Mouse (Mus musculus): ENCODE measurements at regions not wholly inside any gene's neighbourhood (a gene's known extent, or its start where the extent isn't known, plus 50 kb on each side); places are given as distances from the start of the nearest gene placed in this dataset.
A peak's percentile ranks its signal among the peaks of the same experiment; 100 is the strongest.

GRCm38 (mm10) chr1:35032619-35033018, 182.8 kb downstream of the Plekhb2 start:
- Histone ChIP-seq H3K27ac (ENCODE audit: insufficient read depth, low read depth, low read length) (no peak overlapping the region), H3K27me3 (replicated peaks; ENCODE audit: control insufficient read depth, insufficient read depth, low read length) (no peaks in the 10 kb centered on the region), H3K4me1 (ENCODE audit: control insufficient read depth, insufficient read depth, low read length) (no peaks in the 10 kb centered on the region), H3K36me3 (ENCODE audit: control insufficient read depth, insufficient read depth, low read length) (no peaks in the 10 kb centered on the region), H3K4me3 (ENCODE audit: insufficient read depth, low read depth, low read length) (no peak overlapping the region)
- WGBS: 57% methylated on average over 4 of the region's 4 CpGs
- DNase-seq: peak; percentile 14
- TF ChIP-seq CTCF (conservative IDR thresholded peaks at IDR 0.05; ENCODE audit: insufficient read depth, insufficient read length, low read depth, low read length) (no peak), POLR2A (IDR thresholded peaks at IDR 0.05; ENCODE audit: low read depth, low read length) (no peak)

GRCm38 (mm10) chr1:35072811-35073210, 223.0 kb downstream of the Plekhb2 start:
- no peak overlapping the region for H3K27ac ChIP-seq (ENCODE audit: insufficient read depth, low read depth, low read length)
- H3K27me3 ChIP-seq (replicated peaks; ENCODE audit: control insufficient read depth, insufficient read depth, low read length): no peaks in the 10 kb centered on the region
- 71% methylated on average over 1 of the region's 1 CpGs for WGBS
- H3K36me3 ChIP-seq (ENCODE audit: control insufficient read depth, insufficient read depth, low read length): no peaks in the 10 kb centered on the region
- TF ChIP-seq POLR2A (IDR thresholded peaks at IDR 0.05; ENCODE audit: low read depth, low read length): no peak
- H3K4me1 ChIP-seq (ENCODE audit: control insufficient read depth, insufficient read depth, low read length): no peaks in the 10 kb centered on the region
- no peak overlapping the region for H3K4me3 ChIP-seq (ENCODE audit: insufficient read depth, low read depth, low read length)
- no peak for DNase-seq

- H3K4me1 ChIP-seq (ENCODE audit: control insufficient read depth, insufficient read depth, low read length): no peaks in the 10 kb centered on the region
- H3K36me3 ChIP-seq (ENCODE audit: control insufficient read depth, insufficient read depth, low read length): no peaks in the 10 kb centered on the region
- H3K27ac ChIP-seq (ENCODE audit: insufficient read depth, low read depth, low read length): no peak overlapping the region
- WGBS: 52% methylated on average over 1 of the region's 1 CpGs
- H3K4me3 ChIP-seq (ENCODE audit: insufficient read depth, low read depth, low read length): no peak overlapping the region
- TF ChIP-seq CTCF (conservative IDR thresholded peaks at IDR 0.05; ENCODE audit: insufficient read depth, insufficient read length, low read depth, low read length) (no peak), POLR2A (IDR thresholded peaks at IDR 0.05; ENCODE audit: low read depth, low read length) (no peak)
- H3K27me3 ChIP-seq (replicated peaks; ENCODE audit: control insufficient read depth, insufficient read depth, low read length): no peaks in the 10 kb centered on the region
- DNase-seq: no peak
Observed at GRCm38 (mm10) chr1:35094873-35095272, 245.1 kb downstream of the Plekhb2 start.

DNA sequence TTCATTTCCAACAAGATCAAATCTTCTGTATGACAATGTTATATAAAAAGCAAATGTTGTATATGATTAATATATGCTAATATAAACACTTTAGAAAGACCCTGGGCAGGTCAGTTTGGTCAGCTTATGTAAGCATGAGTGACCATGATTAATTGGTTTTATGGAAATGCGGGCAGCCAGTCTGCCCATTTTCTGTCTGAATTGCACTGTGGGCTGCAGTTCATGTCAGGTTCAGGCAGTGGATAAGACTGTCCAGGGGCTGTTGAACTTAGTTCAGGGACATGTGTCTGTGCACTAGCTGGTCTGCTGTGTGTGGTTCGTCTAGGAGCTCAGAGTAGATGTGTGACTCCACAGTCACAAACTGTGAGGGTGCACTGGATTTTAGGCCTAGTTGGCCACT, 246.0 kb downstream of the Plekhb2 start:
- no peaks in the 10 kb centered on the region for H3K27me3 ChIP-seq (replicated peaks; ENCODE audit: control insufficient read depth, insufficient read depth, low read length)
- no peak overlapping the region for H3K4me3 ChIP-seq (ENCODE audit: insufficient read depth, low read depth, low read length)
- H3K4me1 ChIP-seq (ENCODE audit: control insufficient read depth, insufficient read depth, low read length): no peaks in the 10 kb centered on the region
- no peak overlapping the region for H3K27ac ChIP-seq (ENCODE audit: insufficient read depth, low read depth, low read length)
- 58% methylated on average over 2 of the region's 2 CpGs for WGBS
- no peaks in the 10 kb centered on the region for H3K36me3 ChIP-seq (ENCODE audit: control insufficient read depth, insufficient read depth, low read length)
- TF ChIP-seq CTCF (conservative IDR thresholded peaks at IDR 0.05; ENCODE audit: insufficient read depth, insufficient read length, low read depth, low read length) (no peak), POLR2A (IDR thresholded peaks at IDR 0.05; ENCODE audit: low read depth, low read length) (no peak)
- DNase-seq: no peak

DNA sequence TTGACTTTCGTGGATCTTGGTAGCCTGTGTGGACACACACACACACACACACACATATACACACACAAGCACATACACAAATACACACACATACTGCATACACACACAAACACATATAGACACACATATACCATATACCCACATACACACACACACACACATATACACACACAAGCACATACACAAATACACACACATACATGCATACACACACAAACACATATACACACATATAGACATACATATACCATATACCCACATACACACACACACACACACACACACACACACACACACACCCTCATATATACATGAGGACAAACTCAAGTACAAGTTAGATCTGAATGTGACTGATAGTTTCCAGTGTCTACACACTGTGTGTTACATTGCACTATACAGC, 256.9 kb downstream of the Plekhb2 start:
- TF ChIP-seq CTCF (conservative IDR thresholded peaks at IDR 0.05; ENCODE audit: insufficient read depth, insufficient read length, low read depth, low read length) (no peak), POLR2A (IDR thresholded peaks at IDR 0.05; ENCODE audit: low read depth, low read length) (no peak)
- no peak for DNase-seq
- WGBS: 91% methylated on average over 1 of the region's 1 CpGs
- H3K27ac ChIP-seq (ENCODE audit: insufficient read depth, low read depth, low read length): no peak overlapping the region
- H3K27me3 ChIP-seq (replicated peaks; ENCODE audit: control insufficient read depth, insufficient read depth, low read length): no peaks in the 10 kb centered on the region
- H3K4me1 ChIP-seq (ENCODE audit: control insufficient read depth, insufficient read depth, low read length): no peaks in the 10 kb centered on the region
- H3K36me3 ChIP-seq (ENCODE audit: control insufficient read depth, insufficient read depth, low read length): no peaks in the 10 kb centered on the region
- no peak overlapping the region for H3K4me3 ChIP-seq (ENCODE audit: insufficient read depth, low read depth, low read length)

GRCm38 (mm10) chr1:35109801-35110200, 260.0 kb downstream of the Plekhb2 start:
- H3K4me1 ChIP-seq (ENCODE audit: control insufficient read depth, insufficient read depth, low read length): no peaks in the 10 kb centered on the region
- no peaks in the 10 kb centered on the region for H3K27me3 ChIP-seq (replicated peaks; ENCODE audit: control insufficient read depth, insufficient read depth, low read length)
- no peaks in the 10 kb centered on the region for H3K36me3 ChIP-seq (ENCODE audit: control insufficient read depth, insufficient read depth, low read length)
- TF ChIP-seq CTCF (conservative IDR thresholded peaks at IDR 0.05; ENCODE audit: insufficient read depth, insufficient read length, low read depth, low read length) (no peak), POLR2A (IDR thresholded peaks at IDR 0.05; ENCODE audit: low read depth, low read length) (no peak)
- no peak overlapping the region for H3K27ac ChIP-seq (ENCODE audit: insufficient read depth, low read depth, low read length)
- WGBS: 73% methylated on average over 1 of the region's 1 CpGs
- no peak for DNase-seq
- H3K4me3 ChIP-seq (ENCODE audit: insufficient read depth, low read depth, low read length): no peak overlapping the region

DNA sequence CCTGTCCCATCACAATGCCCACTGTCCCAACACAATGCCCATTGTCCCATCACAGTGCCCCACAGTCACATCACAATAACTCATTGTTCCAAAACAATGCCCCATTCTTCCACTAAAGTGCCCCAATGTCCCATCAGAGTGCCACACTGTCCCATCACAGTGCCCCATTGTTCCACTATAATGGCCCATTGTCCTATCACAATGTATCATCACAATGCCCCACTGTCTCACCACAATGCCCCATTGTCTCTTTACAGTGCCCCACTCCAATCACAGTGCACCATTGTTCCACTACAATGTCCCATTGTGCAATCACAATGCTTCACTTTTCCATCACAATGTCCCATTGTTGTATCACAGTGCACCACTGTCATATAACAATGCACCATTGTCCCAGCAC, 265.7 kb downstream of the Plekhb2 start:
- TF ChIP-seq POLR2A (IDR thresholded peaks at IDR 0.05; ENCODE audit: low read depth, low read length) (no peak), CTCF (conservative IDR thresholded peaks at IDR 0.05; ENCODE audit: insufficient read depth, insufficient read length, low read depth, low read length) (no peak)
- no peak for DNase-seq
- no peaks in the 10 kb centered on the region for H3K27me3 ChIP-seq (replicated peaks; ENCODE audit: control insufficient read depth, insufficient read depth, low read length)
- H3K4me3 ChIP-seq (ENCODE audit: insufficient read depth, low read depth, low read length): no peak overlapping the region
- no peak overlapping the region for H3K27ac ChIP-seq (ENCODE audit: insufficient read depth, low read depth, low read length)
- H3K4me1 ChIP-seq (ENCODE audit: control insufficient read depth, insufficient read depth, low read length): no peaks in the 10 kb centered on the region
- H3K36me3 ChIP-seq (ENCODE audit: control insufficient read depth, insufficient read depth, low read length): no peaks in the 10 kb centered on the region

DNA sequence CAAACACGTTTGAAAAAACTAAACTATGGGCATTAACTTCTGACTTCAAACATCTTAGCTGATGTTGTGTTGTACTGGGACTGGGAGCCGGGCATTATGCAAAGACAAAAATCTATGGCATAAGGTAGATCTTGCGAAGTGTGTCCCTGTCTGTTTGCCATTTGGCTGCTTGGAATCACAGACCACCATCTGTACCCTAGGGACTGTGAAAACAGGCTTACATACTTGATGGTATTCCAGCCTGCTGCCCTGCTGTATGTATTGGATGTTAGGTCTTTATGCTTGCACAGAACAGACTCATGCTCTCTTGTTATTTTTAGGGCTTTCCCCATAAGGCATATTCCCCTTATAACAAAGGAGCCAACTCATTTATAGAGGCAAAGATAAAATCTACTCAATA, 288.1 kb downstream of the Plekhb2 start:
- Histone ChIP-seq H3K27ac (ENCODE audit: insufficient read depth, low read depth, low read length) (no peak overlapping the region), H3K4me3 (ENCODE audit: insufficient read depth, low read depth, low read length) (no peak overlapping the region), H3K36me3 (ENCODE audit: control insufficient read depth, insufficient read depth, low read length) (no peaks in the 10 kb centered on the region), H3K4me1 (ENCODE audit: control insufficient read depth, insufficient read depth, low read length) (no peaks in the 10 kb centered on the region), H3K27me3 (replicated peaks; ENCODE audit: control insufficient read depth, insufficient read depth, low read length) (no peaks in the 10 kb centered on the region; the same call in 1 of the 2 replicates)
- no peak for TF ChIP-seq POLR2A (IDR thresholded peaks at IDR 0.05; ENCODE audit: low read depth, low read length)
- no peak for TF ChIP-seq CTCF (conservative IDR thresholded peaks at IDR 0.05; ENCODE audit: insufficient read depth, insufficient read length, low read depth, low read length)
- WGBS: 84% methylated on average over 3 of the region's 3 CpGs
- no peak for DNase-seq
